Mouse (Mus musculus) limb, embryonic 12.5 days (tissue): ENCODE data around the gene Gm29609. TPM values are rescaled to one million over a fixed set of nuclear protein-coding genes. Genes with fewer than 3 reads are reported as not detected.

Experiments used
- ATAC-seq: fragments of 200-750 bp; cut with Nextera tagmentation; 2 replicates; pipeline ENCODE4 v1.8.0; 2017; ENCODE audit warnings: low read depth, moderate TSS enrichment; ENCODE audit not compliant: insufficient number of reproducible peaks, insufficient read depth, low FRiP score, low TSS enrichment
- H3K27ac ChIP-seq: fragments of 300-500 bp; sonication (generic); 2 replicates; pipeline ENCODE4 v1.5.1; 2016; ENCODE audit warnings: mild to moderate bottlenecking, moderate library complexity
- H3K27me3 ChIP-seq: fragments of 300-500 bp; sonication (generic); 2 replicates; pipeline ENCODE4 v1.6.1; 2016; ENCODE audit warnings: mild to moderate bottlenecking, moderate library complexity
- H3K36me3 ChIP-seq: fragments of 300-500 bp; sonication (generic); 2 replicates; pipeline ENCODE4 v1.6.1; 2016; ENCODE audit warnings: mild to moderate bottlenecking, moderate library complexity
- H3K4me1 ChIP-seq: fragments of 300-500 bp; sonication (generic); replicated peaks from 2 replicates; pipeline ENCODE4 v1.6.1; 2016
- H3K4me2 ChIP-seq: fragments of 300-500 bp; sonication (generic); 2 replicates; pipeline ENCODE4 v1.6.1; 2016; ENCODE audit warnings: mild to moderate bottlenecking, moderate library complexity
- H3K4me3 ChIP-seq: fragments of 300-500 bp; sonication (generic); replicated peaks from 2 replicates; pipeline ENCODE4 v1.5.1; 2016; ENCODE audit warnings: mild to moderate bottlenecking
- H3K9ac ChIP-seq: fragments of 300-500 bp; sonication (generic); replicated peaks from 2 replicates; pipeline ENCODE4 v1.6.1; 2016; ENCODE audit warnings: mild to moderate bottlenecking, moderate library complexity
- H3K9me3 ChIP-seq: fragments of 300-500 bp; sonication (generic); 2 replicates; pipeline ENCODE4 v1.6.1; 2016; ENCODE audit warnings: mild to moderate bottlenecking, moderate library complexity
- WGBS: fragments of 180-500 bp; shearing (Covaris S2); methylation state at CpG from one replicate; pipeline ENCODE4 v1.1.7; 2016; 5-methylcytosine and 5-hydroxymethylcytosine counted together
- polyA plus RNA-seq: library from polyadenylated mRNA; unstranded; fragments of >200 nt; fragmentation: Nextera tagmentation; extraction: Ambion mirVana; gene quantifications from 2 replicates; pipeline ENCODE4 v1.2.1, GENCODE M21; 2016

Gm29609 gene
- polyA plus RNA-seq, 1 experiment from 2014 or later: 0.80 TPM

GRCm38 (mm10) chr5:31094799-31095691, 84.7 kb downstream of the Gm29609 start:
- Histone ChIP-seq H3K9me3 (no peaks in the 10 kb centered on the region), H3K4me3 (peak overlapping the region; percentile 26), H3K4me2 (peak overlapping the region; percentile 69), H3K27me3 (peaks cover 98% of the 10 kb centered on the region), H3K4me1 (peaks cover 30% of the 10 kb centered on the region), H3K36me3 (no peaks in the 10 kb centered on the region), H3K9ac (no peak overlapping the region), H3K27ac (no peak overlapping the region)
- ATAC-seq: no peak
- under 1% methylated on average over 59 of the region's 59 CpGs for WGBS

Other genes with a start within 250 kb of the Gm29609 start
- gene Cgref1, start 234.3 kb downstream of the Gm29609 start, polyA plus RNA-seq: 4.1 and 4.4 TPM in 2 replicates
- 132 and 133 TPM in 2 replicates for gene Preb, start 219.6 kb downstream of the Gm29609 start, polyA plus RNA-seq
- not detected in 2 replicates for gene Tcf23, start 211.2 kb downstream of the Gm29609 start, polyA plus RNA-seq
- gene Atraid, start 131.6 kb downstream of the Gm29609 start, polyA plus RNA-seq: 105 and 107 TPM in 2 replicates
- gene Slc5a6, start 131.0 kb downstream of the Gm29609 start, polyA plus RNA-seq: 11.0 and 12.5 TPM in 2 replicates
- 48.0 and 50.9 TPM in 2 replicates for gene Cad, start 125.1 kb downstream of the Gm29609 start, polyA plus RNA-seq
- not detected in 2 replicates for gene Dnajc5g, start 73.6 kb downstream of the Gm29609 start, polyA plus RNA-seq
- gene Slc30a3, start 71.7 kb downstream of the Gm29609 start, polyA plus RNA-seq: 0.13 and 0.21 TPM in 2 replicates
- gene Trim54, start 63.2 kb downstream of the Gm29609 start, polyA plus RNA-seq: 2.1 and 3.6 TPM in 2 replicates
- not detected in 2 replicates for gene Ucn, start 41.1 kb downstream of the Gm29609 start, polyA plus RNA-seq
- 59.4 and 63.0 TPM in 2 replicates for gene Mpv17, start 25.7 kb downstream of the Gm29609 start, polyA plus RNA-seq
- 101 and 108 TPM in 2 replicates for gene Gtf3c2, start 233 bp upstream of the Gm29609 start, polyA plus RNA-seq
- 149 and 153 TPM in 2 replicates for gene Snx17, start 13.3 kb upstream of the Gm29609 start, polyA plus RNA-seq
- 69.3 and 76.1 TPM in 2 replicates for gene Eif2b4, start 13.5 kb upstream of the Gm29609 start, polyA plus RNA-seq
- gene Zfp513, start 22.4 kb upstream of the Gm29609 start, polyA plus RNA-seq: 16.7 and 19.3 TPM in 2 replicates
- 146 and 153 TPM in 2 replicates for gene Ppm1g, start 40.8 kb upstream of the Gm29609 start, polyA plus RNA-seq
- gene Nrbp1, start 61.0 kb upstream of the Gm29609 start, polyA plus RNA-seq: 128 and 138 TPM in 2 replicates
- 0.84 TPM in 1 of 2 replicates, not detected in the other for gene Gm9970, start 61.3 kb upstream of the Gm29609 start, polyA plus RNA-seq
- 24.4 and 26.3 TPM in 2 replicates for gene Krtcap3, start 71.8 kb upstream of the Gm29609 start, polyA plus RNA-seq
- 55.3 and 55.4 TPM in 2 replicates for gene Ift172, start 111.2 kb upstream of the Gm29609 start, polyA plus RNA-seq
- 86.3 and 87.3 TPM in 2 replicates for gene Fndc4, start 116.2 kb upstream of the Gm29609 start, polyA plus RNA-seq
- gene Gckr, start 117.5 kb upstream of the Gm29609 start, polyA plus RNA-seq: 0.45 and 0.74 TPM in 2 replicates